Mouse (Mus musculus): ENCODE results near the gene Ttc21a. TPM values are rescaled to one million over a fixed set of nuclear protein-coding genes. Genes with fewer than 3 reads are reported as not detected.
A peak's percentile ranks its signal among the peaks of the same experiment; 100 is the strongest.

Gene Ttc21a
- polyA plus RNA-seq, 1 experiment: not detected

GRCm38 (mm10) chr9:119962987-119963667 is 25.7 kb downstream of the Ttc21a start:
- peaks cover 4% of the 10 kb centered on the region; the same call in 1 of the 2 replicates for H3K4me1 ChIP-seq (ENCODE audit: control insufficient read depth, insufficient read depth, insufficient read length, low read length)
- H3K27ac ChIP-seq (replicated peaks; ENCODE audit: low read depth, low read length): peak overlapping the region; percentile 48
- no peak overlapping the region for H3K4me3 ChIP-seq (ENCODE audit: insufficient read depth, low read depth, low read length)

GRCm38 (mm10) chr9:119964206-119964605 is 26.8 kb downstream of the Ttc21a start:
- Histone ChIP-seq H3K4me3 (ENCODE audit: insufficient read depth, low read depth, low read length) (no peak overlapping the region), H3K27ac (replicated peaks; ENCODE audit: low read depth, low read length) (peak overlapping the region; percentile 62), H3K4me1 (ENCODE audit: control insufficient read depth, insufficient read depth, insufficient read length, low read length) (peaks cover 4% of the 10 kb centered on the region; the same call in 1 of the 2 replicates)

GRCm38 (mm10) chr9:119965186-119965585 is 27.8 kb downstream of the Ttc21a start:
- no peak overlapping the region for H3K27ac ChIP-seq (replicated peaks; ENCODE audit: low read depth, low read length)
- H3K4me3 ChIP-seq (ENCODE audit: insufficient read depth, low read depth, low read length): no peak overlapping the region
- H3K4me1 ChIP-seq (ENCODE audit: control insufficient read depth, insufficient read depth, insufficient read length, low read length): peaks cover 4% of the 10 kb centered on the region; the same call in 1 of the 2 replicates

GRCm38 (mm10) chr9:119966221-119966910 is 29.0 kb downstream of the Ttc21a start:
- peaks cover 12% of the 10 kb centered on the region for H3K4me1 ChIP-seq (ENCODE audit: control insufficient read depth, insufficient read depth, insufficient read length, low read length)
- H3K4me3 ChIP-seq (ENCODE audit: insufficient read depth, low read depth, low read length): no peak overlapping the region
- H3K27ac ChIP-seq (replicated peaks; ENCODE audit: low read depth, low read length): no peak overlapping the region

- Histone ChIP-seq H3K4me3 (ENCODE audit: insufficient read depth, low read depth, low read length) (no peak overlapping the region), H3K4me1 (ENCODE audit: control insufficient read depth, insufficient read depth, insufficient read length, low read length) (peaks cover 8% of the 10 kb centered on the region), H3K27ac (replicated peaks; ENCODE audit: low read depth, low read length) (no peak overlapping the region)
Observed at GRCm38 (mm10) chr9:119969811-119970210, 32.4 kb downstream of the Ttc21a start.

GRCm38 (mm10) chr9:119970221-119970620 is 32.8 kb downstream of the Ttc21a start:
- no peak overlapping the region for H3K27ac ChIP-seq (replicated peaks; ENCODE audit: low read depth, low read length)
- H3K4me3 ChIP-seq (ENCODE audit: insufficient read depth, low read depth, low read length): no peak overlapping the region
- peaks cover 8% of the 10 kb centered on the region for H3K4me1 ChIP-seq (ENCODE audit: control insufficient read depth, insufficient read depth, insufficient read length, low read length)

GRCm38 (mm10) chr9:119970763-119971656 is 33.6 kb downstream of the Ttc21a start:
- Histone ChIP-seq H3K27ac (replicated peaks; ENCODE audit: low read depth, low read length) (no peak overlapping the region), H3K4me1 (ENCODE audit: control insufficient read depth, insufficient read depth, insufficient read length, low read length) (peaks cover 8% of the 10 kb centered on the region), H3K4me3 (ENCODE audit: insufficient read depth, low read depth, low read length) (no peak overlapping the region)

GRCm38 (mm10) chr9:119972166-119972565 is 34.8 kb downstream of the Ttc21a start:
- peaks cover 13% of the 10 kb centered on the region for H3K4me1 ChIP-seq (ENCODE audit: control insufficient read depth, insufficient read depth, insufficient read length, low read length)
- no peak overlapping the region for H3K27ac ChIP-seq (replicated peaks; ENCODE audit: low read depth, low read length)

GRCm38 (mm10) chr9:119972582-119972981 is 35.2 kb downstream of the Ttc21a start:
- peaks cover 17% of the 10 kb centered on the region for H3K4me1 ChIP-seq (ENCODE audit: control insufficient read depth, insufficient read depth, insufficient read length, low read length)
- no peak overlapping the region for H3K27ac ChIP-seq (replicated peaks; ENCODE audit: low read depth, low read length)
- no peak overlapping the region for H3K4me3 ChIP-seq (ENCODE audit: insufficient read depth, low read depth, low read length)

More at GRCm38 (mm10) chr9:119972166-119972565, 34.8 kb downstream of the Ttc21a start:
- no peak overlapping the region for H3K4me3 ChIP-seq (ENCODE audit: insufficient read depth, low read depth, low read length)

GRCm38 (mm10) chr9:119973281-119973680 is 35.9 kb downstream of the Ttc21a start:
- Histone ChIP-seq H3K27ac (replicated peaks; ENCODE audit: low read depth, low read length) (no peak overlapping the region), H3K4me3 (ENCODE audit: insufficient read depth, low read depth, low read length) (no peak overlapping the region), H3K4me1 (ENCODE audit: control insufficient read depth, insufficient read depth, insufficient read length, low read length) (peaks cover 22% of the 10 kb centered on the region)

GRCm38 (mm10) chr9:119973869-119974520 is 36.6 kb downstream of the Ttc21a start:
- H3K4me1 ChIP-seq (ENCODE audit: control insufficient read depth, insufficient read depth, insufficient read length, low read length): peaks cover 27% of the 10 kb centered on the region

GRCm38 (mm10) chr9:119974609-119975008 is 37.2 kb downstream of the Ttc21a start:
- Histone ChIP-seq H3K4me1 (ENCODE audit: control insufficient read depth, insufficient read depth, insufficient read length, low read length) (peaks cover 29% of the 10 kb centered on the region), H3K27ac (replicated peaks; ENCODE audit: low read depth, low read length) (no peak overlapping the region), H3K4me3 (ENCODE audit: insufficient read depth, low read depth, low read length) (no peak overlapping the region)

More at GRCm38 (mm10) chr9:119973869-119974520, 36.6 kb downstream of the Ttc21a start:
- Histone ChIP-seq H3K27ac (replicated peaks; ENCODE audit: low read depth, low read length) (no peak overlapping the region), H3K4me3 (ENCODE audit: insufficient read depth, low read depth, low read length) (no peak overlapping the region)

GRCm38 (mm10) chr9:119975286-119975685 is 37.9 kb downstream of the Ttc21a start:
- H3K4me1 ChIP-seq (ENCODE audit: control insufficient read depth, insufficient read depth, insufficient read length, low read length): peaks cover 32% of the 10 kb centered on the region
- H3K27ac ChIP-seq (replicated peaks; ENCODE audit: low read depth, low read length): no peak overlapping the region
- H3K4me3 ChIP-seq (ENCODE audit: insufficient read depth, low read depth, low read length): no peak overlapping the region

GRCm38 (mm10) chr9:119976704-119977556 is 39.5 kb downstream of the Ttc21a start:
- 0 out of 2 replicates have a peak overlapping the region, but pooled peaks have one; percentile 22 for H3K27ac ChIP-seq (replicated peaks; ENCODE audit: low read depth, low read length)
- H3K4me1 ChIP-seq (ENCODE audit: control insufficient read depth, insufficient read depth, insufficient read length, low read length): peaks cover 34% of the 10 kb centered on the region
- no peak overlapping the region for H3K4me3 ChIP-seq (ENCODE audit: insufficient read depth, low read depth, low read length)
